Mouse (Mus musculus) brown adipose tissue, adult 24 weeks (tissue): Measurements from ENCODE around the gene Elp6. TPM values are rescaled to one million over a fixed set of nuclear protein-coding genes. Genes with fewer than 3 reads are reported as not detected.

Experiments
- H3K27ac ChIP-seq: fragments of 200-500 bp; replicated peaks from 2 replicates; pipeline ENCODE4 v1.5.1; 2012; ENCODE audit warnings: low read depth, mild to moderate bottlenecking, low read length
- H3K4me1 ChIP-seq: fragments of 200-500 bp; 2 replicates; pipeline ENCODE4 v1.6.1; 2012; ENCODE audit warnings: low read length, mixed read lengths; ENCODE audit not compliant: control insufficient read depth, insufficient read depth, insufficient read length
- H3K4me3 ChIP-seq: fragments of 200-500 bp; 2 replicates; pipeline ENCODE4 v1.5.1; 2012; ENCODE audit warnings: low read depth, mild to moderate bottlenecking, low read length, moderate library complexity; ENCODE audit not compliant: insufficient read depth
- polyA plus RNA-seq: library from polyadenylated mRNA; stranded (reverse); fragments of >200 nt; gene quantifications from 2 replicates; pipeline ENCODE4 v1.2.4, GENCODE M21; 2012; ENCODE audit not compliant: missing spikeins, insufficient read depth, insufficient read length

Elp6 gene
- polyA plus RNA-seq, 1 experiment, result 4.9 TPM

DNA sequence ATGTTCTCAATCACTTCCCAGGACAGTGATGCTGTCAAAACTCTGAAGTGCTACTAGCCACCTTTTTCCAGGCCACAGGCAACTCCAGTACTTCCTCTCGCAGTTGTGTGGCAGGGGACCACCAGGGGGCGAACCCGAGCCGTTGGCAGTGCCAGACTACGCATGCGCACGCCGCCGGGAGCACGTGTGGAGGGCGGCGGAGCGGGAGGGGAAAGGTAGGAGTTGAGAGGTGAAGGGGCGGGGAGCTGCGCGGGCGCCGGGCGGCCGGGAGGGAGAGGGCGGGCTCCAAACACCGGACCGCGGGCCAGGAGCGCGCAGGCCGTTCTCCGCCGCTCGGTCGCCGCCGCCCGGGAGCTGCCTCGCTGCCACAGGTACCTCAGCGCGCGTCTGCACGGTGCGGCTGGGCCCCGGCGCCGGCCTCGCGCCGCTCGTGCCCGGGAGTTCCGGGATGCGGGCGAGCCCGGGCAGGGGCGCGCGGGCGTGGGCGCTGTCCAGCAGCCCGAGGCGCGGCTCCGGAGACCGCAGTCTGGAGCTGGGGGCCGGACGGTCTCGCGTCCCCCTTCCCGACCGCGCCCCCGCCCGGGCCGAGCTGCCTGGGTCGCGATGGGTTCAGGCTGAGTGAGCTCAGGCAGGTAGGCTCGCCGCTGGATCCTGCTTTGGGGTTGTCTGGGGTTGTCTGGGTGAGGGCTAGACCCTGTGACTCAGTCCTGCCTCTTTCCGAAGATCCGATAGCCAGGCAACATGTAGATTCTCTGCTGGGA is 28.3 kb downstream of the Elp6 start, which contains the start of gene Scap:
Scap (plus strand) TSS at position 154 of the 761 bp plus-strand sequence.
- H3K4me1 ChIP-seq, result no peaks in the 10 kb centered on the region; the same call in 1 of the 2 replicates
- H3K27ac ChIP-seq, result no peak within 1 kb of the TSS
- peak within 1 kb of the TSS; percentile 72 for H3K4me3 ChIP-seq

DNA sequence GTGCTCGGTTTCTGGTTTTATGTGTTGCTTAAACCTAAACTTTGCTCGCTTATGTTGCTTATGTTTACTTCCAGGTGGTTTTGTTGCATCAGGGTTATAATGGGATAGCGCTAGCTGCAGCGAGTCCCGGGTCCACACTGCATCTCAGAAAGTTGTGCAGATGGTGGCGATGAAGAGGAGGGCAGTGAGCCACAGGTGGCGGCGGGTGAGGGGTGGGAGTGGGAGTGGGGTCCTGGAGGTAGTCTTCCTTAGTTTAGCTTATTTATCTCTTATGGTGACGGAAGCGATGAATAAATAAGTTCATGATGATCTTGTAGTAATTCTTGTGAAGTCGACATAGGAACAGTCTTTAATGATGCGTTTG is 28.9 kb downstream of the Elp6 start:
- peak overlapping the region; percentile 72 for H3K4me3 ChIP-seq
- H3K27ac ChIP-seq, result no peak overlapping the region

DNA sequence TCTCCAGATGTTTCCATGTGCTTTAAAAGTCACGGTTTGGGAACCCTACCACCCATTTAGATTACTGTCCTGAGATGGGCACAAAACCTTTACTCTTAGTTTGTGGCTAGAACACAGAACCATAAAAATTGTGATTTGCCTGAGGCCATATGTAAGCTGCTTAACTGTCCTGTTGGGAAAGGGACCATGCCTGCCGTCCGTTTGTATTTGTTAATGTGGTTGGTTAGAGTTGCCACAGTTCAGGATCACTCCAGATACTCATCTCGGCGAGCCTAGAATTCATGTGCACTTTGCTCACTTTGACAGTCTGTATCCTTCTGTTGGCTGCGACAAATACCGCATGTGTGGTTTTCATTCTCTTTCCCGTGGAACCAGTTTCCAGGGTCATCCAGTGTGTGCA is 29.9 kb downstream of the Elp6 start:
- no peaks in the 10 kb centered on the region; the same call in 1 of the 2 replicates for H3K4me1 ChIP-seq
- no peak overlapping the region for H3K4me3 ChIP-seq

More for the DNA sequence above, 28.9 kb downstream of the Elp6 start:
- no peaks in the 10 kb centered on the region; the same call in 1 of the 2 replicates for H3K4me1 ChIP-seq

DNA sequence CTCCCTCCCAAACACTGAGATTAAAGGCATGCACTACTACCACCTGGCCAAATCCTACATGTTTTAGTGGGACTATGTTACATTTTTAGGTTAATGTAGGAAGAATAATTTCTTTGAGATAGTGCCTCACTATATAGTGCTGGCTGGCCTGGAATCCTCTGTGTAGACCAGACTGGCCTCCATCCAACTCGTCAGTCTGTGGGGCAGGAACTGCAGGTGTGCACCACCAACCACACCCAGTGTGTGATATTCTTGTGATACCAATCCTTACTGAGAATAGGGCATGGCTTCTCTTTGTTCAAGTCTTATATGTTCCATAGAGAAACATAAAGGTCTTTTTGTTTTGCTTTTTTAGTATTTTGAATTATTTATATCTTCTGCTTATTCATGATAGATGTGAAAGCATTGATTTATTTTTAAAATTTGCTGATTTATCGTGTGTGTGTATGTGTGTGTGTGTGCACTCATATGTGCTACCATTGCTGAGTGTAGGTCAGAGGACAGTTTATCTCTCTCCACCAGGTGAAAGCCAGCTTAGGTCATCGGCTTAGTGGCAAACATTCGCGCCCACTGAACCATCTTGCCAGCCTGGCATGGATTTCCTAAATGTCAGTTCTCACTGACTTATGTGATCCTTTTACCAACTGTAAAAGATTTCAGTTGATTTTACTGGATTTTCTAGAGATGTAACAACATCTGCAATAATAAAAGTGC is 35.2 kb downstream of the Elp6 start:
- no peak overlapping the region for H3K27ac ChIP-seq
- no peak overlapping the region for H3K4me3 ChIP-seq
- no peaks in the 10 kb centered on the region for H3K4me1 ChIP-seq

More for the DNA sequence above, 29.9 kb downstream of the Elp6 start:
- H3K27ac ChIP-seq, result no peak overlapping the region

DNA sequence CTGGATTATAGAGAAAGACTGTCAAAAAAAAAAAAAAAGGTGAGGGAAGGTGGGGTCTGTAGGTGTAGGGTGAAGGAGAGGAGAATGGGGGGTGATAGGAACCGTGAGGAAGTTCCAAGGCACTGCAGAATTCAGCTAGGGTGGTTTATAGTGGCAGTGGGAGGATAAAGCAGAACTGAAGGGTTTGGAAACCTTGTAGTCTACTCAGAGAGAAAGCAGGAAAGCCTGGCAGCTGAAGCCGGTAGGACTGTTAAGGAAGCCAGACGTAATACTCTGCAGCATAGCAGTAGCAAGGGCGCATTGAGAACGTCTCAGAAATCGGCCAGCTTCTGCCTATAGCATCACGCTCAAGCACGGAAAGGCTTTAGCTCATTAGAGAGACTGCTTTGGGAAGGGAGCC is 37.0 kb downstream of the Elp6 start:
- no peak overlapping the region for H3K4me3 ChIP-seq
- H3K27ac ChIP-seq, result no peak overlapping the region
- no peaks in the 10 kb centered on the region for H3K4me1 ChIP-seq

DNA sequence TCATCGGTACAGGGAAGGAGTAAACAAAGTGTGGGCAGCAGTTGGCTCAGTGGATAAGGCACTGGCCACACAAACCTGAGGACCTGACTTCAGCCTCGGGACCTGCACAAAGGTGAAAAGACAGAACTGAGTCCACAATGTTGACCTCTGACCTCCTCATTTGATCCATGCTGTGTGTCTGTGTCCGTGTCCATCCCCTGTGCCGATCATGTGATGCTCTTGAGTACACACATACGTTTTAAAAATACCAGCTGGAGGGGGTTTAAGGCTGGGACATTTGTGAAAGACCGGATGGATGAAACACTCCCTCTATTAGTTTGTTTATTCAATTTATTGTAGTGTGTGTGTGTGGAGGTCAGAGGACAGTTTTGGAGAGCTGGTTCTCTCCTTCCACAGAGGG is 38.8 kb downstream of the Elp6 start:
- Histone ChIP-seq H3K4me3 (no peak overlapping the region), H3K27ac (no peak overlapping the region), H3K4me1 (peaks cover 3% of the 10 kb centered on the region; the same call in 1 of the 2 replicates)

DNA sequence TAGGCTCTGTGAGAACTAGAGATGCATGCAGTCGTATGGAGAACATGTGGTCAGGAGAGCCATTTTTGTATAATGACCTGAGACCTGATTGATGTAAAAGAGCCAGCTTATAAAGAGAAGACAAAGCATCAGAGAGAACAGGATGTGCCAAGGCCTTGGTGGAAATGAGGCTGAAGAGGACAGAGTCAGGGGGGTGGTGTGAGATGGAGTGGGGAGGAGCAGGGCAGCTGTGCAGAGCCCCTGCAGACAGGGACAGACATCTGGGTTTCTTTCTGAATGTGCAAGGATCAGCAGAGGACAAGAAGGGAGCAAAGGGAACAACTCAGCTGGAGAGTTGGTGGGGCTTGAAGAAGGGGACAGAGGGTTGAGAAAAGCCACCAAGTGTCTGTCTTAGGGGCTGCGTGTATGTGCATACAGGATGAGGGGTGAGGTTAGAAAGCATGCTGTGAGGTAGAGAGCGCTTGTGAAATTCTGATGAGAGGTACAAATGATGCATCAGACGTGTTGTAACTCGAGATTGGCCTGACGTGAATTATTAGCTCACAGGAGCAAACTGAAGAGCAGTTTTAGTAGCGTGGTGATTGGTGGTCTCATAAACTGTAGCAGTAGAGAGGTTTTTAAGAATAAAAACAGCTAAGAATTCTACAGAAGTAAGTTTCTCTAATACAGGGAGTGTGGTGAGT is 40.2 kb downstream of the Elp6 start:
- H3K27ac ChIP-seq, result no peak overlapping the region
- H3K4me1 ChIP-seq, result peaks cover 3% of the 10 kb centered on the region; the same call in 1 of the 2 replicates
- no peak overlapping the region for H3K4me3 ChIP-seq

DNA sequence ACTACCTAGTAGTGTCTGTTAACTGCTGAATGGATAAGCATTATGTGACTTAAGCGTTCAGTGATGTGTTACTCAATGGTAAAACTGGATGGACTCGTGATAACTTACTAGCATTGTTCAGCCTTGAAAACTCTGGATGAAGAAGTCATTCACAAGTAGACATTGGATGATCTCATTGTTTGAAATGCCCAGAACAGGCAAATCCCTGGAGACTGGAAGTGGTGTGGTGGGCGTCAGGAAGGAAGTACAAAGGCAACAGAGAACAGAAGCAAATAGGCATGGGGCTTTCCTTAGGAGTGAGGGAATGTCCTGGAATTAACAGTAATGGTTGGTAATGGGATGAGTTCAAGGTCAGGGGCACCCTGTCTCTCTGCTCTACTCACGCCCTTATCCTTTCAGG is 43.9 kb downstream of the Elp6 start:
- peaks cover 3% of the 10 kb centered on the region; the same call in 1 of the 2 replicates for H3K4me1 ChIP-seq
- H3K4me3 ChIP-seq, result no peak overlapping the region
- H3K27ac ChIP-seq, result no peak overlapping the region

DNA sequence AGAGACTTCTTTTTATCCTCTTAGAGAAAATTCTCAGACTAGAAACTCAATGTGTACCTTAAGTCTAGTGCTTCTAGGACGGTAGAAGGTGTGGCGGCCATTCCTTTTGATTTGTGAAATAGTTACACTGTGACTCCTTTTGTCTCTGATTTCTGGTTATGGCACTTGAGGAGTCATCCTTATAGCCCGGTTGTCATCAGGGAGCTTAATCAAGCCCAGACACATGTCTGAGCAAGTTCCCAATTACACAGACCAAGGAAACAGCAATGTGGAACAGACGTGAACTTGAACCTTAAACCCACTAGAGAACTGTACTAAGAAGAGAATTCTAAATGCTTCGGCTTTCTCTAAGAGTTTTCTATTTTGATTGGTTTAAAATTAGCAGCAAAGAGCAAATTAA is 45.2 kb downstream of the Elp6 start:
- Histone ChIP-seq H3K4me3 (no peak overlapping the region), H3K4me1 (peaks cover 3% of the 10 kb centered on the region; the same call in 1 of the 2 replicates), H3K27ac (no peak overlapping the region)

DNA sequence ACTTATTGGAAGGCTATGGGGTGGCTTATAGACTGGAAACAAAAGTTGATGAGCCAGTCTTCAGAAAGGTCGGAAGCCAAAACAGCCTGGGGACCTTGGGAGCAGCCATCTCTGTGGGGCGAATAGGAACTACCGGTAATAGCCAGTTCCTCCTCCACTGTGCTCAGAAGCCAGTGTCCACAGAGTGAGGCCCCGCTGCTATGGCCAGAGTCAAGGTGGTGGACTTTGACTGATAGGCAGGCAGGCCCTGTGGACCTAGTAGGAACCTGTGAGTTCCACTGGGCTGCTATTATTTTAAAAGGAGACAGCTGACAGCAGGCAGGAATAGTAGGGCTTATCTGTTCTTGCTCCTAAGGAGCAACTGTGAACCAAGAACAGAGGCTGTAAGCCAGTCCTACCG is 45.6 kb downstream of the Elp6 start:
- Histone ChIP-seq H3K4me3 (no peak overlapping the region), H3K27ac (no peak overlapping the region), H3K4me1 (peaks cover 3% of the 10 kb centered on the region; the same call in 1 of the 2 replicates)

DNA sequence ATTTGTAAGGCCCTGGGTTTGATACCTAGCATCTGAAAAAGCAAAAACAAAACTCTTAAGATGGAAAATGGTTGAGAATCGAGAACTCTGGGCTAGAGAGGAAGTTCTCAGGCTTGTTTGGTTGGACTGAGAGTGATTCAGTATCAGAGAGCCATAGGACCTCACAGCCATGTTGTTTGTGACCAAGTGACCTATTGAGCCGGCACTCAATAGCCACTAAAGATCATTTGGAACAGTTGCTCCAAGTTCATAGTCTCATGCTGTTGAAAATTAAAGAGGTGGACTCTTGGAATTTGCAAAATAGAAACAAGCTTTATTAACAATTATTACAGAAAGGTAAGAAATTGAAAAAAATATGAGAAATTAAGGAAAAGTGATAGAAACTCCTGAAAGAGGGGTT is 46.4 kb downstream of the Elp6 start:
- H3K4me3 ChIP-seq, result no peak overlapping the region
- peaks cover 3% of the 10 kb centered on the region; the same call in 1 of the 2 replicates for H3K4me1 ChIP-seq
- H3K27ac ChIP-seq, result no peak overlapping the region

DNA sequence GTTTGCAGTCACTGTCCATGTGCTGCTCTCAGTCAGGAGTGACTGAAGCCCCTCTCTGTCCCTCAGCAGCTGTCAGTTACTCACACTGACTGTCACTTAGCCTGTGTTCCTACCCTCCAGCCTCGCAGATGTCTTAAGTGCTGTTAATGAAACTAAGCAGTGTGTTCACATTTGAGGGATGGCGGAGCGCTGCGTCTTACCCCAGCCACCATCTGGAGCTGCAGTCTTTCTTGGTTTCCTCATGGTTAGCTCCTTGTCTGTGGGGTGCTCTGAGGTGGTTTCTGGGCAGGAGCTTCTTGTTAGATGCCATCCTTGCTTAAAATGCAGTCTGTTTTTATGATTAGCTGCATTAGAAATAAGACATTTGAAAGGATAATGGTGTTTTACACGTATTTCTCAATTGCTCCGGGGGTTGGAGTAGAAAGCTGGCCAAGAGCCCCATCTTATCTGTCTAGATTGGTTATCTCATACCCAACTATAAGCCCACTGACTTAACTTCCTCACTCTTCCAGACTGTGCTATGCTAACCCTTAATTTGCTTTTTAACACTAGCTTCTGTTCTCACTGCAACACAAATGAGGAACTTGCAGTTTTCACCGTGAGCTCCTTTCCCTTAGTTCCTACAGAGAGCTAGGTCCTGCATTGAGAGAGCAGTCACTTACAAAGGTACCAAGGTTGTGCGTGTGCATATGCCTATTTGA is 47.1 kb downstream of the Elp6 start:
- H3K4me1 ChIP-seq, result peaks cover 3% of the 10 kb centered on the region; the same call in 1 of the 2 replicates
- H3K4me3 ChIP-seq, result no peak overlapping the region
- H3K27ac ChIP-seq, result no peak overlapping the region

DNA sequence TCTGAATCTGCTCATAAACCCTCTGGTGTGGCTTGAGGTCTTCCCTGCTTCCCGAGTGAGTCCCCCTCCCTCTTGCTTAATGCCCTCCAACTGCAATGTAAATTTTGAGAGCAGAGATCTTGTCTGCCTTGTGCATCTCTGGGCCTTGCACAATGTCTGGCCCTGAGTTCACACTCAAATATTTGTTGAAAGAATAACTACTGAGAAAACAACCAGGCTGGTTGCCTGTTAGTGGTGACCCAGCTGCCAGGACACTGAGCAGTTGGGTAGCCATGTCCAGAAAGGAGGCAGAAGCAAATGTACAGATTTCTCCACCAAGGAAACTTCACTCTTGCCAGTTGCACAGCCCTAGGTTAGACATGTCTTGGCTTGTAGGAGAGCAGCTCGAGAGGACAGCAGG is 53.4 kb downstream of the Elp6 start:
- H3K27ac ChIP-seq, result no peak overlapping the region
- no peaks in the 10 kb centered on the region for H3K4me1 ChIP-seq
- H3K4me3 ChIP-seq, result no peak overlapping the region

DNA sequence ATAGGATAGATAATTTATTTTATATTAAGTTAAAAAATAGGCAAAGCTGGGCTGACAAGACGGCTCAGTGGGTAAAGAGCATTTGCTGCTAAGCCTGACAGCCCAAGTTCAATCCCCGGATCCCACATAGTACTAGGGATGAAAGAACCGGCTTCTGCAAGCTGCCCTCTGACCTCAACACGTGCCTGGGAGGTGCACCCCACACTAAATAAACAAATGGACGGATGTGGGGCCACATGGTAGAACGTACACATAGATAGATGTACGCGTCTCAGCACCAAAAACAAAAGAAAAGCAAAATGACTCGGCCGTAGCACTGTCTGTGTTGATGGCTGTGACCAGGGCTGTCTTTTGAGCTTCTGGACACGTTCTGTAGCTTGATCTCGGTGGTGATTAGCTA is 56.3 kb downstream of the Elp6 start:
- Histone ChIP-seq H3K4me1 (no peaks in the 10 kb centered on the region), H3K4me3 (no peak overlapping the region), H3K27ac (no peak overlapping the region)

DNA sequence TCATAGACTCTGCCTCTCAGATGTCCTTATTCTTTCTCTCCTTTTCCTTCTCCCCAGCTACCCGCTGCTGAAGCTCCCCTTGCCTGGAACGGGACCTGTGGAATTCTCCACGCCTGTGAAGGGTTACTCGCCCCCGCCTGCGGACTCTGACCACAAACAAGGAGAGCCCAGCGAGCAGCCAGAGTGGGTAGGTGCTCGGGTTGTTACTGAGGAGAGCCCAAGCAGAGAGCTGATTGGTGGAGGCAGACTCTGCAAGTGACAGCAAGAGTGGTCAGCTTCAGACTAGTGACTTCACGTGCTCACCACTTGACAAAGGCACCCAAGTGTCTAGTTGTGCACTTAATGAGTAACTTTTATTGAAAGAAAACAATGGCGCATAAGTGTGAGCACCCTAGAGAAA is 57.4 kb downstream of the Elp6 start:
- no peak overlapping the region for H3K27ac ChIP-seq
- H3K4me1 ChIP-seq, result 0 out of 2 replicates have a peak, but pooled peaks cover 3% of the 10 kb centered on the region
- no peak overlapping the region for H3K4me3 ChIP-seq
